Mouse (Mus musculus) forebrain, postnatal 0 days (tissue): ENCODE data around the gene Dazap1. TPM values are rescaled to one million over a fixed set of nuclear protein-coding genes. Genes with fewer than 3 reads are reported as not detected.

Source experiments
- ATAC-seq: fragments of 200-750 bp; cut with Nextera tagmentation; 2 replicates; pipeline ENCODE4 v1.8.0; 2017; ENCODE audit warnings: mild to moderate bottlenecking, moderate library complexity
- DNase-seq: peaks from one replicate; pipeline ENCODE4 v3.0.0-alpha.2; 2015
- H3K27ac ChIP-seq: fragments of 300-500 bp; sonication (generic); 2 replicates; pipeline ENCODE4 v1.5.1; 2014; ENCODE audit warnings: low read depth, mild to moderate bottlenecking, antibody characterized with exemption, low read length, moderate library complexity, mixed read lengths
- H3K27me3 ChIP-seq: fragments of 300-500 bp; sonication (generic); 2 replicates; pipeline ENCODE4 v1.6.1; 2014; ENCODE audit warnings: mild to moderate bottlenecking, low read length, mixed read lengths; ENCODE audit not compliant: insufficient read depth
- H3K36me3 ChIP-seq: fragments of 300-500 bp; sonication (generic); 2 replicates; pipeline ENCODE4 v1.6.1; 2014; ENCODE audit warnings: mild to moderate bottlenecking, moderate library complexity; ENCODE audit not compliant: insufficient read depth
- H3K4me1 ChIP-seq: fragments of 300-500 bp; sonication (generic); 2 replicates; pipeline ENCODE4 v1.6.1; 2014; ENCODE audit warnings: antibody characterized with exemption; ENCODE audit not compliant: insufficient read depth
- H3K4me2 ChIP-seq: fragments of 300-500 bp; sonication (generic); 2 replicates; pipeline ENCODE4 v1.6.1; 2014; ENCODE audit warnings: low read depth, mild to moderate bottlenecking, moderate library complexity
- H3K4me3 ChIP-seq: fragments of 300-500 bp; sonication (generic); 2 replicates; pipeline ENCODE4 v1.5.1; 2014; ENCODE audit warnings: low read depth, low read length, mixed read lengths
- H3K9ac ChIP-seq: fragments of 300-500 bp; sonication (generic); 2 replicates; pipeline ENCODE4 v1.6.1; 2014; ENCODE audit warnings: mild to moderate bottlenecking
- H3K9me3 ChIP-seq: fragments of 300-500 bp; sonication (generic); 2 replicates; pipeline ENCODE4 v1.6.1; 2016; ENCODE audit warnings: low read length
- CTCF ChIP-seq: sonication (generic); IDR thresholded peaks from 2 replicates; pipeline ENCODE4 v1.5.1; 2016; ENCODE audit warnings: antibody characterized with exemption, control low read depth, low read depth
- WGBS: fragments of 180-500 bp; shearing (Covaris S2); extraction: QIAGEN DNeasy Blood & Tissue Kit; methylation state at CpG from one replicate; pipeline ENCODE4 v1.1.7; 2014; 5-methylcytosine and 5-hydroxymethylcytosine counted together
- microRNA-seq, 2 experiments: library from miRNA; unstranded; fragments of <30 nt; microRNA quantifications; one replicate each; pipeline ENCODE4; 2016
- polyA plus RNA-seq: library from polyadenylated mRNA; unstranded; fragments of >200 nt; fragmentation: Nextera tagmentation; extraction: Ambion mirVana; gene quantifications from 2 replicates; pipeline ENCODE4 v1.2.1, GENCODE M21; 2015
- total RNA-seq: library from RNA; depleted of rRNA; stranded (reverse); fragments of >200 nt; gene quantifications from 2 replicates; pipeline ENCODE4 v1.2.3, GENCODE M21; 2014; rRNA removed

Gene Dazap1
- total and polyA plus RNA-seq, 2 experiments from 2014 or later = 42.4 to 122 TPM

- Histone ChIP-seq H3K9me3 (no peaks in the 10 kb centered on the region), H3K36me3 (no peaks in the 10 kb centered on the region), H3K4me2 (no peak overlapping the region), H3K4me1 (peaks cover 11% of the 10 kb centered on the region), H3K4me3 (no peak overlapping the region), H3K27me3 (0 out of 2 replicates have a peak, but pooled peaks cover 5% of the 10 kb centered on the region), H3K9ac (no peak overlapping the region), H3K27ac (no peak overlapping the region)
- DNase-seq = no peak
- no peak for TF ChIP-seq CTCF
- 84% methylated on average over 10 of the region's 10 CpGs for WGBS
- no peak for ATAC-seq
These were observed 70.6 kb downstream of the Dazap1 start for GRCm38 (mm10) chr10:80331636-80332524.

GRCm38 (mm10) chr10:80332525-80332989 lies 71.3 kb downstream of the Dazap1 start:
- H3K4me1 ChIP-seq = peaks cover 11% of the 10 kb centered on the region
- H3K4me2 ChIP-seq = no peak overlapping the region
- ATAC-seq = no peak
- H3K4me3 ChIP-seq = no peak overlapping the region
- 82% methylated on average over 5 of the region's 5 CpGs for WGBS
- no peak overlapping the region for H3K9ac ChIP-seq
- 0 out of 2 replicates have a peak, but pooled peaks cover 5% of the 10 kb centered on the region for H3K27me3 ChIP-seq
- H3K36me3 ChIP-seq = no peaks in the 10 kb centered on the region
- no peak for DNase-seq
- H3K27ac ChIP-seq = no peak overlapping the region
- TF ChIP-seq CTCF = no peak
- no peaks in the 10 kb centered on the region for H3K9me3 ChIP-seq

GRCm38 (mm10) chr10:80336263-80336662 lies 75.0 kb downstream of the Dazap1 start:
- WGBS = 91% methylated on average over 12 of the region's 12 CpGs
- Histone ChIP-seq H3K4me3 (no peak overlapping the region), H3K4me2 (no peak overlapping the region), H3K4me1 (no peaks in the 10 kb centered on the region), H3K9me3 (no peaks in the 10 kb centered on the region), H3K27ac (no peak overlapping the region), H3K27me3 (peaks cover 11% of the 10 kb centered on the region), H3K9ac (no peak overlapping the region), H3K36me3 (no peaks in the 10 kb centered on the region)
- ATAC-seq (no peak), DNase-seq (no peak)
- TF ChIP-seq CTCF = no peak

Small RNA genes within 50 kb of the gene (microRNA-seq; reads per million reads assigned to microRNA genes)
- gene Mir6911 = 0.85 to 1.5 reads per million in 2 experiments

Other genes starting within 250 kb of the Dazap1 start
- gene Arhgap45, start 244.8 kb upstream of the Dazap1 start, total RNA-seq = 2.3 and 2.4 TPM in 2 replicates
- gene Arhgap45, start 244.8 kb upstream of the Dazap1 start, polyA plus RNA-seq = 1.2 and 1.7 TPM in 2 replicates
- gene Polr2e, start 221.7 kb upstream of the Dazap1 start, total RNA-seq = 104 and 129 TPM in 2 replicates
- gene Polr2e, start 221.7 kb upstream of the Dazap1 start, polyA plus RNA-seq = 168 and 184 TPM in 2 replicates
- gene Gpx4, start 214.3 kb upstream of the Dazap1 start, total RNA-seq = 401 and 478 TPM in 2 replicates
- 644 and 800 TPM in 2 replicates for gene Gpx4, start 214.3 kb upstream of the Dazap1 start, polyA plus RNA-seq
- 19.2 and 24.2 TPM in 2 replicates for gene Sbno2, start 155.9 kb upstream of the Dazap1 start, total RNA-seq
- 4.6 and 6.8 TPM in 2 replicates for gene Sbno2, start 155.9 kb upstream of the Dazap1 start, polyA plus RNA-seq
- 77.2 and 77.8 TPM in 2 replicates for gene Stk11, start 145.7 kb upstream of the Dazap1 start, total RNA-seq
- 13.6 and 14.8 TPM in 2 replicates for gene Stk11, start 145.7 kb upstream of the Dazap1 start, polyA plus RNA-seq
- 154 and 193 TPM in 2 replicates for gene Atp5d, start 122.9 kb upstream of the Dazap1 start, total RNA-seq
- 633 and 650 TPM in 2 replicates for gene Atp5d, start 122.9 kb upstream of the Dazap1 start, polyA plus RNA-seq
- gene Cbarp, start 120.7 kb upstream of the Dazap1 start, total RNA-seq = 114 and 151 TPM in 2 replicates
- gene Cbarp, start 120.7 kb upstream of the Dazap1 start, polyA plus RNA-seq = 57.5 and 68.2 TPM in 2 replicates
- gene Midn, start 113.2 kb upstream of the Dazap1 start, total RNA-seq = 91.5 and 120 TPM in 2 replicates
- 19.3 and 21.3 TPM in 2 replicates for gene Midn, start 113.2 kb upstream of the Dazap1 start, polyA plus RNA-seq
- gene Cirbp, start 95.5 kb upstream of the Dazap1 start, total RNA-seq = 345 and 424 TPM in 2 replicates
- gene Cirbp, start 95.5 kb upstream of the Dazap1 start, polyA plus RNA-seq = 834 and 838 TPM in 2 replicates
- 4.2 and 5.0 TPM in 2 replicates for gene 1600002K03Rik, start 88.5 kb upstream of the Dazap1 start, total RNA-seq
- gene 1600002K03Rik, start 88.5 kb upstream of the Dazap1 start, polyA plus RNA-seq = 5.0 and 6.0 TPM in 2 replicates
- 29.0 and 30.9 TPM in 2 replicates for gene Efna2, start 82.0 kb upstream of the Dazap1 start, total RNA-seq
- 30.6 and 31.3 TPM in 2 replicates for gene Efna2, start 82.0 kb upstream of the Dazap1 start, polyA plus RNA-seq
- gene Mum1, start 35.1 kb upstream of the Dazap1 start, total RNA-seq = 57.6 and 60.7 TPM in 2 replicates
- 41.1 and 50.4 TPM in 2 replicates for gene Mum1, start 35.1 kb upstream of the Dazap1 start, polyA plus RNA-seq
- 162 and 212 TPM in 2 replicates for gene Ndufs7, start 12.4 kb upstream of the Dazap1 start, total RNA-seq
- gene Ndufs7, start 12.4 kb upstream of the Dazap1 start, polyA plus RNA-seq = 343 and 394 TPM in 2 replicates
- 15.2 and 18.2 TPM in 2 replicates for gene Gamt, start 474 bp upstream of the Dazap1 start, total RNA-seq
- gene Gamt, start 474 bp upstream of the Dazap1 start, polyA plus RNA-seq = 20.8 and 21.8 TPM in 2 replicates
- 1,181 and 1,718 TPM in 2 replicates for gene Rps15, start 31.0 kb downstream of the Dazap1 start, total RNA-seq
- 681 and 897 TPM in 2 replicates for gene Rps15, start 31.0 kb downstream of the Dazap1 start, polyA plus RNA-seq
- 309 and 328 TPM in 2 replicates for gene Apc2, start 34.5 kb downstream of the Dazap1 start, total RNA-seq
- 85.3 and 112 TPM in 2 replicates for gene Apc2, start 34.5 kb downstream of the Dazap1 start, polyA plus RNA-seq
- 19.2 and 22.8 TPM in 2 replicates for gene 2310011J03Rik, start 59.1 kb downstream of the Dazap1 start, total RNA-seq
- 32.4 and 35.6 TPM in 2 replicates for gene 2310011J03Rik, start 59.1 kb downstream of the Dazap1 start, polyA plus RNA-seq
- gene Pcsk4, start 68.0 kb downstream of the Dazap1 start, total RNA-seq = 3.4 and 3.8 TPM in 2 replicates
- gene Pcsk4, start 68.0 kb downstream of the Dazap1 start, polyA plus RNA-seq = 7.4 TPM in 2 replicates
- gene Reep6, start 68.5 kb downstream of the Dazap1 start, total RNA-seq = 1.8 and 2.7 TPM in 2 replicates
- 5.1 and 6.4 TPM in 2 replicates for gene Reep6, start 68.5 kb downstream of the Dazap1 start, polyA plus RNA-seq
- 0.31 and 0.33 TPM in 2 replicates for gene Adamtsl5, start 86.9 kb downstream of the Dazap1 start, total RNA-seq
- 0.70 and 0.81 TPM in 2 replicates for gene Adamtsl5, start 86.9 kb downstream of the Dazap1 start, polyA plus RNA-seq
- 8.3 and 12.9 TPM in 2 replicates for gene Plk5, start 95.0 kb downstream of the Dazap1 start, total RNA-seq
- gene Plk5, start 95.0 kb downstream of the Dazap1 start, polyA plus RNA-seq = 4.6 and 7.4 TPM in 2 replicates
- gene Mex3d, start 126.2 kb downstream of the Dazap1 start, total RNA-seq = 107 and 120 TPM in 2 replicates
- 18.3 and 18.4 TPM in 2 replicates for gene Mex3d, start 126.2 kb downstream of the Dazap1 start, polyA plus RNA-seq
- 37.9 and 43.9 TPM in 2 replicates for gene Mbd3, start 138.1 kb downstream of the Dazap1 start, total RNA-seq
- 183 and 196 TPM in 2 replicates for gene Mbd3, start 138.1 kb downstream of the Dazap1 start, polyA plus RNA-seq
- gene Uqcr11, start 145.3 kb downstream of the Dazap1 start, total RNA-seq = 230 and 424 TPM in 2 replicates
- 688 and 881 TPM in 2 replicates for gene Uqcr11, start 145.3 kb downstream of the Dazap1 start, polyA plus RNA-seq
- gene Tcf3, start 172.2 kb downstream of the Dazap1 start, total RNA-seq = 69.0 and 91.4 TPM in 2 replicates
- 34.3 and 36.1 TPM in 2 replicates for gene Tcf3, start 172.2 kb downstream of the Dazap1 start, polyA plus RNA-seq
- 0.62 and 1.9 TPM in 2 replicates for gene Onecut3, start 233.3 kb downstream of the Dazap1 start, total RNA-seq
- gene Onecut3, start 233.3 kb downstream of the Dazap1 start, polyA plus RNA-seq = 0.03 and 0.18 TPM in 2 replicates